Mouse (Mus musculus) stomach, postnatal 0 days (tissue): Measurements from ENCODE around the gene Ssrp1. TPM values are rescaled to one million over a fixed set of nuclear protein-coding genes. Genes with fewer than 3 reads are reported as not detected.

ENCODE experiments used
- ATAC-seq: fragments of 200-750 bp; cut with Nextera tagmentation; 2 replicates; pipeline ENCODE4 v1.8.0; 2017; ENCODE audit not compliant: low FRiP score, low TSS enrichment
- DNase-seq: peaks from one replicate; pipeline ENCODE4 v3.0.0-alpha.2; 2016; ENCODE audit warnings: low spot score
- H3K27ac ChIP-seq: fragments of 300-500 bp; sonication (generic); replicated peaks from 2 replicates; pipeline ENCODE4 v1.5.1; 2014; ENCODE audit warnings: mild to moderate bottlenecking, control low read depth
- H3K27me3 ChIP-seq: fragments of 300-500 bp; sonication (generic); 2 replicates; pipeline ENCODE4 v1.6.1; 2014; ENCODE audit warnings: low read length; ENCODE audit not compliant: control insufficient read depth, insufficient read depth
- H3K36me3 ChIP-seq: fragments of 300-500 bp; sonication (generic); 2 replicates; pipeline ENCODE4 v1.6.1; 2014; ENCODE audit warnings: low read length, mixed read lengths; ENCODE audit not compliant: control insufficient read depth, insufficient read depth
- H3K4me1 ChIP-seq: fragments of 300-500 bp; sonication (generic); replicated peaks from 2 replicates; pipeline ENCODE4 v1.6.1; 2014; ENCODE audit warnings: antibody characterized with exemption; ENCODE audit not compliant: control insufficient read depth, insufficient read depth
- H3K4me2 ChIP-seq: fragments of 300-500 bp; sonication (generic); replicated peaks from 2 replicates; pipeline ENCODE4 v1.6.1; 2014; ENCODE audit warnings: low read depth, mild to moderate bottlenecking, control low read depth, moderate library complexity
- H3K4me3 ChIP-seq: fragments of 300-500 bp; sonication (generic); 2 replicates; pipeline ENCODE4 v1.5.1; 2014; ENCODE audit warnings: low read depth, low read length, control low read depth
- H3K9ac ChIP-seq: fragments of 300-500 bp; sonication (generic); 2 replicates; pipeline ENCODE4 v1.6.1; 2014; ENCODE audit warnings: mild to moderate bottlenecking, low read length, control low read depth, mixed read lengths
- H3K9me3 ChIP-seq: fragments of 300-500 bp; sonication (generic); 2 replicates; pipeline ENCODE4 v1.6.1; 2016; ENCODE audit warnings: low read length; ENCODE audit not compliant: control insufficient read depth
- CTCF ChIP-seq: IDR thresholded peaks from 2 replicates; pipeline ENCODE4 v1.5.1; 2016; ENCODE audit warnings: antibody characterized with exemption, low read depth, mild to moderate bottlenecking, moderate library complexity
- EP300 ChIP-seq: optimal IDR thresholded peaks from 2 replicates; pipeline ENCODE3; 2016; ENCODE audit warnings: antibody characterized with exemption
- WGBS: fragments of 180-500 bp; shearing (Covaris S2); extraction: QIAGEN DNeasy Blood & Tissue Kit; methylation state at CpG from one replicate; pipeline ENCODE4 v1.1.7; 2014; 5-methylcytosine and 5-hydroxymethylcytosine counted together
- polyA plus RNA-seq: library from polyadenylated mRNA; unstranded; fragments of >200 nt; fragmentation: Nextera tagmentation; extraction: Ambion mirVana; gene quantifications from 2 replicates; pipeline ENCODE4 v1.2.1, GENCODE M21; 2015

Ssrp1 gene
- polyA plus RNA-seq, 1 experiment from 2014 or later: 90.0 TPM

DNA sequence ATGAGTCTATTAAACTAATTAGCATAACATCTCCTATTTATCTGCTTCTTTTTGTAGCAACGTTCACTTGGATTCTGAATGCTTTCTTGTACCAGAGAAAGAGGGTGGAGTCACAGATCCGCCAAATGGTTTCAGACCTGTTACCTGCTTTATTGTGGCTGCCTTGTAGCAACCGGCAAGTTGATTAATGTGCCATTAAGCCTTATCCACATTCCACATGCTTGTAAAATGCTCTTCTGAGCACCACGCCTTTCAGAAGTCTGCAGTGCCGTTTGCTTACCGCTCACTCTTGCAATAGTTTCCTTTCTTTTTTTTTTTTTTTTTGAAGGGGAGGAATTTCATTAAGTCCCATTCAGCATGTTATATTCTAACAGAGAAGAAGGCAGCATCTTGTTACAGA, 7.1 kb upstream of the Ssrp1 start:
- H3K4me3 ChIP-seq: no peak overlapping the region
- 18% methylated on average over 6 of the region's 6 CpGs for WGBS
- H3K36me3 ChIP-seq: no peaks in the 10 kb centered on the region
- no peaks in the 10 kb centered on the region for H3K27me3 ChIP-seq
- no peak overlapping the region for H3K9ac ChIP-seq
- no peaks in the 10 kb centered on the region for H3K9me3 ChIP-seq
- no peak overlapping the region for H3K4me2 ChIP-seq
- DNase-seq (no peak), ATAC-seq (peak; percentile 34; the same call in 1 of the 2 replicates)
- no peak overlapping the region for H3K27ac ChIP-seq
- H3K4me1 ChIP-seq: no peaks in the 10 kb centered on the region
- TF ChIP-seq CTCF: no peak
- TF ChIP-seq EP300: no peak

GRCm38 (mm10) chr2:85030989-85031388, 6.0 kb upstream of the Ssrp1 start:
- Histone ChIP-seq H3K27me3 (no peaks in the 10 kb centered on the region), H3K27ac (no peak overlapping the region), H3K4me1 (no peaks in the 10 kb centered on the region), H3K4me2 (no peak overlapping the region), H3K4me3 (no peak overlapping the region), H3K9ac (no peak overlapping the region), H3K9me3 (no peaks in the 10 kb centered on the region), H3K36me3 (no peaks in the 10 kb centered on the region)
- ATAC-seq (no peak), DNase-seq (no peak)
- 44% methylated on average over 6 of the region's 6 CpGs for WGBS
- no peak for TF ChIP-seq CTCF
- TF ChIP-seq EP300: no peak

DNA sequence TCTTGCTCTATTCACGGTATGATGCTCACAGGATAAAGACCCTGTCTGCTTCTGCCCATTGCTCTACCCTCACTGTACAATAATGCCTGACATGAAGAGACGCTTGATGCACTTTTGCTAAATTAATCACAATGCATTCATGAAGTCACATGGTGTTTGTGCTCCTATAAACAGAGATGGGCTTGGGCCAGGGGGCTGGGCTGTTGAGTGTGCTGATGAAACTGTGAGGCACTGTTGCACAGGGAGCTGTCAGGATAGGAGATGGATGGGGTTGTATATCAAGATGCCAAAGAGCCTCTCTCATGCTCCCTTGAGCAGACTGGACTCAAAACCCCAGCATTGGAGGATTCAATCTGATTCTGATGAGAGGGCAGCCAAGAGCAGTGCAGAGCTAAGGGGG, 3.9 kb upstream of the Ssrp1 start:
- Histone ChIP-seq H3K9me3 (no peaks in the 10 kb centered on the region), H3K27me3 (no peaks in the 10 kb centered on the region), H3K4me1 (no peaks in the 10 kb centered on the region), H3K9ac (no peak overlapping the region), H3K4me3 (no peak overlapping the region), H3K36me3 (no peaks in the 10 kb centered on the region), H3K27ac (no peak overlapping the region), H3K4me2 (no peak overlapping the region)
- ATAC-seq (no peak), DNase-seq (no peak)
- TF ChIP-seq CTCF (no peak), EP300 (no peak)
- WGBS: 71% methylated on average over 2 of the region's 2 CpGs

DNA sequence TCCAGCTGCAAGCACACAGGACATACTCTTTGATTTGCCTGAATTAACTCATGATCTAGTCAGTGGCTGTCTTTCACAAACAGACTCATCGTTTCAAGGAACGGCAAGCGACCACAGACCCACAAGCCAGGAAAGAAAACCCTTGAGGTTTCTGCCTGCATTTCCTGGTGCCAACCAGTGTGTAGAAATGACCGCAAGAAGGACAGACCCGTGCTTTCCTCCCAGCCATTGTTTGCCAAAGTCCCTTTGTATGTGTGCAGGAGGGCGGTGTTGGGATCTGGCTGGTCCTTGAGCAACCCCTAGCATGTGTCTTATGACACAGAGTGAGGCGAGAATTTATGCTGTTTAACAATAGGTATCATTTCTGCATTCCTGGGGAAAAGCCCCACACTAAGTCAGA, 2.9 kb upstream of the Ssrp1 start:
- ATAC-seq (no peak), DNase-seq (no peak)
- Histone ChIP-seq H3K4me2 (no peak overlapping the region), H3K4me3 (no peak overlapping the region), H3K36me3 (no peaks in the 10 kb centered on the region), H3K27me3 (no peaks in the 10 kb centered on the region), H3K9me3 (no peaks in the 10 kb centered on the region), H3K9ac (no peak overlapping the region), H3K4me1 (no peaks in the 10 kb centered on the region), H3K27ac (no peak overlapping the region)
- 74% methylated on average over 7 of the region's 7 CpGs for WGBS
- TF ChIP-seq CTCF (no peak), EP300 (no peak)

DNA sequence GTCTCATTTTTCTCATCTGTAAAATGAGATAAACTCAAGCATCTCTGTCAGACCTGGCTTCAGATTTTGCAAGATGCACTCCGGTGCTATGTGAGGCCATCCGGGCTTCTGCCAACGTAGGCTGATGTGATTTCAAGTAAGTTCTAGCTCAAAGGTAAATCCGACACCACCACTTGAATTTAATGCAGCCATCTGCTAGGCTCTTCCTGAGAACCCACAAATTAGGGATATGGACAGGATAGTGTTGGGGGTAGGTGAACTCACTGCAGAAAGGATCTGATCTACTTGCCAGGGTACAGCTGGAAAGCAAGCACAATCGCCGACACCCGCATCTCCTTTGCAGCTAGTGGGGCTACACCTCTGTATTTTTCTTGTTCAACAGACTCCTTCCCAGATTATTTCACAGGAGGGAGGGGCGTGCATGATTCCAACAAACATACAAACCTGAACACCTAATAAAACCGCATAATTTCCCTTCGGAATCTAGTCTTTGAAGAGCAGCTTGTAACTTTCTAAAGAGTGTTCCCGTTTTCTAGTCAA, 457 bp upstream of the Ssrp1 start:
- Histone ChIP-seq H3K4me3 (peak overlapping the region; percentile 83), H3K4me2 (peak overlapping the region; percentile 80), H3K27me3 (no peaks in the 10 kb centered on the region), H3K36me3 (peaks cover 15% of the 10 kb centered on the region), H3K9ac (peak overlapping the region; percentile 94), H3K9me3 (no peaks in the 10 kb centered on the region), H3K27ac (0 out of 2 replicates have a peak overlapping the region, but pooled peaks have one; percentile 49), H3K4me1 (no peaks in the 10 kb centered on the region)
- peak; percentile 21 for ATAC-seq
- 7% methylated on average over 11 of the region's 11 CpGs for WGBS
- TF ChIP-seq CTCF (no peak), EP300 (no peak)
- DNase-seq: no peak

DNA sequence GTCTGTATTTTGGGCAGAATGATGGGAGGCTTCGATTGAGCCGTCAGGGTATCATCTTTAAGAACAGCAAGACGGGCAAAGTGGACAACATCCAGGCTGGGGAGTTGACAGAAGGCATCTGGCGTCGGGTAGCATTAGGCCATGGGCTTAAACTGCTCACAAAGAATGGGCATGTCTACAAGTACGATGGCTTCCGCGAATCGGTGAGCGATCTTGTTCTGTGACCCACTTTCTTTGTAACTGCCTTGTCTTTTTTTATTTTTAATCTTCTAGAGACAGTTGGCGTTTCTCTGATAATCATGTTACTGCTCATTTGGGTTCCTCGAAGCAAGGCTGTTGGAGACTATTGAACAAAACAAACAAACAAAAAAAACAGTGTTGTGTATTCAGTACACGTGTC, 1.3 kb downstream of the Ssrp1 start:
- DNase-seq (no peak), ATAC-seq (no peak)
- H3K4me2 ChIP-seq: peak overlapping the region; percentile 80
- peak overlapping the region; percentile 94 for H3K9ac ChIP-seq
- no peaks in the 10 kb centered on the region for H3K9me3 ChIP-seq
- 0 out of 2 replicates have a peak overlapping the region, but pooled peaks have one; percentile 89 for H3K27ac ChIP-seq
- peaks cover 25% of the 10 kb centered on the region for H3K36me3 ChIP-seq
- TF ChIP-seq CTCF: no peak
- no peak for TF ChIP-seq EP300
- H3K27me3 ChIP-seq: no peaks in the 10 kb centered on the region
- peak overlapping the region; percentile 83 for H3K4me3 ChIP-seq
- 71% methylated on average over 13 of the region's 13 CpGs for WGBS
- no peaks in the 10 kb centered on the region for H3K4me1 ChIP-seq
